Mouse (Mus musculus) midbrain, embryonic 13.5 days (tissue): ENCODE measurements around the gene Jtb. TPM values are rescaled to one million over a fixed set of nuclear protein-coding genes. Genes with fewer than 3 reads are reported as not detected.
"Not testable (repeated sequence)": the region's sequence is repeated elsewhere in the genome, so short reads cannot be mapped to it uniquely, and the experiment has no call there.

Experiments
- ATAC-seq: fragments of 200-750 bp; cut with Nextera tagmentation; 2 replicates; pipeline ENCODE4 v1.8.0; 2017; ENCODE audit warnings: mild to moderate bottlenecking, moderate TSS enrichment, moderate library complexity
- H3K27ac ChIP-seq: fragments of 300-500 bp; sonication (generic); 2 replicates; pipeline ENCODE4 v1.5.1; 2015; ENCODE audit warnings: inconsistent platforms, mild to moderate bottlenecking, moderate library complexity
- H3K27me3 ChIP-seq: fragments of 300-500 bp; sonication (generic); 2 replicates; pipeline ENCODE4 v1.6.1; 2015; ENCODE audit warnings: mild to moderate bottlenecking, inconsistent platforms
- H3K36me3 ChIP-seq: fragments of 300-500 bp; sonication (generic); 2 replicates; pipeline ENCODE4 v1.6.1; 2015; ENCODE audit warnings: mild to moderate bottlenecking, inconsistent platforms
- H3K4me1 ChIP-seq: fragments of 300-500 bp; sonication (generic); replicated peaks from 2 replicates; pipeline ENCODE4 v1.6.1; 2015; ENCODE audit warnings: inconsistent platforms
- H3K4me2 ChIP-seq: fragments of 300-500 bp; sonication (generic); replicated peaks from 2 replicates; pipeline ENCODE4 v1.6.1; 2015; ENCODE audit warnings: moderate library complexity, mild to moderate bottlenecking, inconsistent platforms
- H3K4me3 ChIP-seq: fragments of 300-500 bp; sonication (generic); replicated peaks from 2 replicates; pipeline ENCODE4 v1.5.1; 2015; ENCODE audit warnings: mild to moderate bottlenecking, inconsistent platforms
- H3K9ac ChIP-seq: fragments of 300-500 bp; sonication (generic); replicated peaks from 2 replicates; pipeline ENCODE4 v1.6.1; 2015; ENCODE audit warnings: mild to moderate bottlenecking, inconsistent platforms
- H3K9me3 ChIP-seq: fragments of 300-500 bp; sonication (generic); 2 replicates; pipeline ENCODE4 v1.6.1; 2016; ENCODE audit warnings: mild to moderate bottlenecking, inconsistent platforms
- WGBS: fragments of 180-500 bp; shearing (Covaris S2); methylation state at CpG from one replicate; pipeline ENCODE4 v1.1.7; 2015; 5-methylcytosine and 5-hydroxymethylcytosine counted together
- polyA plus RNA-seq: library from polyadenylated mRNA; unstranded; fragments of >200 nt; fragmentation: Nextera tagmentation; extraction: Ambion mirVana; gene quantifications from 2 replicates; pipeline ENCODE4 v1.2.1, GENCODE M21; 2015

Gene Jtb
- polyA plus RNA-seq, 1 experiment from 2014 or later: 97.6 TPM

- H3K27me3 ChIP-seq, H3K27ac ChIP-seq, ATAC-seq, H3K9me3 ChIP-seq, H3K9ac ChIP-seq: not testable (repeated sequence)
- 81% methylated on average over 1 of the region's 1 CpGs for WGBS
- H3K4me2 ChIP-seq: peak overlapping the region; percentile 92
- H3K4me1 ChIP-seq: peaks cover 33% of the 10 kb centered on the region
- peaks cover 27% of the 10 kb centered on the region for H3K36me3 ChIP-seq
- H3K4me3 ChIP-seq: peak overlapping the region; percentile 87; the same call in 1 of the 2 replicates
Measured at GRCm38 (mm10) chr3:90253174-90253573, 21.8 kb downstream of the Jtb start.

GRCm38 (mm10) chr3:90253653-90254418, 22.4 kb downstream of the Jtb start, which contains the start of gene Crtc2:
Crtc2 (plus strand) TSS chr3:90254163.
- Histone ChIP-seq H3K9me3 (no peaks in the 10 kb centered on the region), H3K4me2 (peak within 1 kb of the TSS; percentile 92), H3K36me3 (peaks cover 33% of the 10 kb centered on the region), H3K27me3 (no peaks in the 10 kb centered on the region), H3K27ac (peak within 1 kb of the TSS; percentile 83), H3K9ac (peak within 1 kb of the TSS; percentile 81), H3K4me3 (peak within 1 kb of the TSS; percentile 87), H3K4me1 (peaks cover 28% of the 10 kb centered on the region)
- peak; percentile 99 for ATAC-seq
- 1% methylated on average over 40 of the region's 40 CpGs for WGBS

GRCm38 (mm10) chr3:90254419-90255193, 23.2 kb downstream of the Jtb start:
- Histone ChIP-seq H3K36me3 (peaks cover 41% of the 10 kb centered on the region), H3K4me3 (peak overlapping the region; percentile 87), H3K4me1 (peaks cover 21% of the 10 kb centered on the region), H3K4me2 (peak overlapping the region; percentile 92), H3K9me3 (no peaks in the 10 kb centered on the region), H3K9ac (peak overlapping the region; percentile 81), H3K27ac (peak overlapping the region; percentile 83), H3K27me3 (no peaks in the 10 kb centered on the region)
- WGBS: 2% methylated on average over 41 of the region's 41 CpGs
- peak; percentile 80 for ATAC-seq

GRCm38 (mm10) chr3:90255194-90255565, 23.8 kb downstream of the Jtb start:
- H3K4me3 ChIP-seq: peak overlapping the region; percentile 87
- peaks cover 47% of the 10 kb centered on the region for H3K36me3 ChIP-seq
- H3K27me3 ChIP-seq: no peaks in the 10 kb centered on the region
- no peaks in the 10 kb centered on the region for H3K9me3 ChIP-seq
- peak overlapping the region; percentile 92 for H3K4me2 ChIP-seq
- H3K4me1 ChIP-seq: peaks cover 20% of the 10 kb centered on the region
- H3K27ac ChIP-seq: no peak overlapping the region
- 28% methylated on average over 2 of the region's 2 CpGs for WGBS
- peak overlapping the region; percentile 81 for H3K9ac ChIP-seq
- ATAC-seq: no peak

GRCm38 (mm10) chr3:90255784-90256353, 24.5 kb downstream of the Jtb start:
- Histone ChIP-seq H3K9ac (peak overlapping the region; percentile 81; the same call in 1 of the 2 replicates), H3K9me3 (no peaks in the 10 kb centered on the region), H3K27ac (no peak overlapping the region), H3K27me3 (no peaks in the 10 kb centered on the region), H3K4me2 (0 out of 2 replicates have a peak overlapping the region, but pooled peaks have one; percentile 92), H3K36me3 (peaks cover 49% of the 10 kb centered on the region), H3K4me3 (peak overlapping the region; percentile 87; the same call in 1 of the 2 replicates), H3K4me1 (peaks cover 20% of the 10 kb centered on the region)
- no peak for ATAC-seq
- 91% methylated on average over 14 of the region's 14 CpGs for WGBS

GRCm38 (mm10) chr3:90256731-90257530, 25.5 kb downstream of the Jtb start:
- Histone ChIP-seq H3K9ac (no peak overlapping the region), H3K4me1 (peaks cover 20% of the 10 kb centered on the region), H3K27ac (no peak overlapping the region), H3K27me3 (no peaks in the 10 kb centered on the region), H3K36me3 (peaks cover 50% of the 10 kb centered on the region), H3K4me3 (no peak overlapping the region), H3K4me2 (no peak overlapping the region), H3K9me3 (no peaks in the 10 kb centered on the region)
- ATAC-seq: no peak
- 92% methylated on average over 19 of the region's 19 CpGs for WGBS

GRCm38 (mm10) chr3:90258521-90258920, 27.1 kb downstream of the Jtb start:
- Histone ChIP-seq H3K4me2 (no peak overlapping the region), H3K36me3 (peaks cover 66% of the 10 kb centered on the region), H3K27me3 (no peaks in the 10 kb centered on the region), H3K4me1 (peaks cover 20% of the 10 kb centered on the region), H3K27ac (no peak overlapping the region), H3K4me3 (no peak overlapping the region), H3K9ac (no peak overlapping the region), H3K9me3 (no peaks in the 10 kb centered on the region)
- WGBS: 96% methylated on average over 4 of the region's 4 CpGs
- no peak for ATAC-seq

GRCm38 (mm10) chr3:90263121-90263771, 31.8 kb downstream of the Jtb start:
- H3K36me3 ChIP-seq: peaks cover 58% of the 10 kb centered on the region
- H3K4me1 ChIP-seq: peaks cover 21% of the 10 kb centered on the region
- H3K9ac ChIP-seq: no peak overlapping the region
- no peaks in the 10 kb centered on the region for H3K27me3 ChIP-seq
- no peak overlapping the region for H3K4me2 ChIP-seq
- no peak for ATAC-seq
- H3K27ac ChIP-seq: no peak overlapping the region
- H3K9me3 ChIP-seq: no peaks in the 10 kb centered on the region
- H3K4me3 ChIP-seq: no peak overlapping the region
- 92% methylated on average over 5 of the region's 5 CpGs for WGBS

- peaks cover 21% of the 10 kb centered on the region for H3K4me1 ChIP-seq
- peak overlapping the region; percentile 96; the same call in 1 of the 2 replicates for H3K27ac ChIP-seq
- peak overlapping the region; percentile 90 for H3K4me3 ChIP-seq
- no peaks in the 10 kb centered on the region for H3K9me3 ChIP-seq
- no peak for ATAC-seq
- WGBS: 38% methylated on average over 10 of the region's 10 CpGs
- peaks cover 49% of the 10 kb centered on the region for H3K36me3 ChIP-seq
- peak overlapping the region; percentile 90 for H3K9ac ChIP-seq
- H3K27me3 ChIP-seq: no peaks in the 10 kb centered on the region
- H3K4me2 ChIP-seq: peak overlapping the region; percentile 89
Measured at GRCm38 (mm10) chr3:90264687-90265033, 33.3 kb downstream of the Jtb start.

- peaks cover 48% of the 10 kb centered on the region for H3K36me3 ChIP-seq
- peak within 1 kb of the TSS; percentile 90 for H3K9ac ChIP-seq
- ATAC-seq: peak; percentile 88
- H3K4me3 ChIP-seq: peak within 1 kb of the TSS; percentile 90
- WGBS: under 1% methylated on average over 78 of the region's 87 CpGs
- peak within 1 kb of the TSS; percentile 96 for H3K27ac ChIP-seq
- H3K27me3 ChIP-seq: no peaks in the 10 kb centered on the region
- peaks cover 21% of the 10 kb centered on the region for H3K4me1 ChIP-seq
- H3K4me2 ChIP-seq: peak within 1 kb of the TSS; percentile 89
- no peaks in the 10 kb centered on the region for H3K9me3 ChIP-seq
Measured at GRCm38 (mm10) chr3:90265034-90265931, 33.9 kb downstream of the Jtb start, which contains the start of gene Dennd4b. Dennd4b (plus strand) TSS chr3:90265185.
